Mouse (Mus musculus) forebrain, embryonic 14.5 days (tissue): ENCODE measurements around the gene Col13a1. TPM values are rescaled to one million over a fixed set of nuclear protein-coding genes. Genes with fewer than 3 reads are reported as not detected.
A peak's percentile ranks its signal among the peaks of the same experiment; 100 is the strongest.

ENCODE experiments used
- ATAC-seq: fragments of 200-750 bp; cut with Nextera tagmentation; 2 replicates; pipeline ENCODE4 v1.8.0; 2017; ENCODE audit warnings: mild to moderate bottlenecking, moderate library complexity
- DNase-seq: peaks from one replicate; pipeline ENCODE4 v3.0.0-alpha.2; 2015; ENCODE audit warnings: low spot score
- H3K27ac ChIP-seq: fragments of 300-500 bp; sonication (generic); 2 replicates; pipeline ENCODE4 v1.5.1; 2014; ENCODE audit warnings: low read depth, mild to moderate bottlenecking, control low read depth, low read length, moderate library complexity
- H3K27me3 ChIP-seq: fragments of 300-500 bp; sonication (generic); replicated peaks from 2 replicates; pipeline ENCODE4 v1.6.1; 2014; ENCODE audit warnings: low read length, control low read depth, mixed read lengths; ENCODE audit not compliant: control insufficient read depth, insufficient read depth
- H3K36me3 ChIP-seq: fragments of 300-500 bp; sonication (generic); 2 replicates; pipeline ENCODE4 v1.6.1; 2014; ENCODE audit warnings: low read length, control low read depth; ENCODE audit not compliant: control insufficient read depth, insufficient read depth
- H3K4me1 ChIP-seq: fragments of 300-500 bp; sonication (generic); 2 replicates; pipeline ENCODE4 v1.6.1; 2014; ENCODE audit warnings: antibody characterized with exemption, low read length, control low read depth; ENCODE audit not compliant: control insufficient read depth, insufficient read depth
- H3K4me2 ChIP-seq: fragments of 300-500 bp; sonication (generic); 2 replicates; pipeline ENCODE4 v1.6.1; 2014; ENCODE audit warnings: mild to moderate bottlenecking, control low read depth, low read length
- H3K4me3 ChIP-seq: fragments of 300-500 bp; sonication (generic); 2 replicates; pipeline ENCODE4 v1.5.1; 2014; ENCODE audit warnings: low read depth, low read length, control low read depth
- H3K9ac ChIP-seq: fragments of 300-500 bp; sonication (generic); 2 replicates; pipeline ENCODE4 v1.6.1; 2014; ENCODE audit warnings: mild to moderate bottlenecking, low read length, control low read depth, moderate library complexity
- H3K9me3 ChIP-seq: fragments of 300-500 bp; sonication (generic); replicated peaks from 2 replicates; pipeline ENCODE4 v1.6.1; 2016; ENCODE audit warnings: low read length, control low read depth, mixed read lengths; ENCODE audit not compliant: control insufficient read depth
- WGBS: fragments of 180-500 bp; shearing (Covaris S2); extraction: QIAGEN DNeasy Blood & Tissue Kit; methylation state at CpG from one replicate; pipeline ENCODE4 v1.1.7; 2014; 5-methylcytosine and 5-hydroxymethylcytosine counted together
- polyA plus RNA-seq: library from polyadenylated mRNA; unstranded; fragments of >200 nt; fragmentation: Nextera tagmentation; extraction: Ambion mirVana; gene quantifications from 2 replicates; pipeline ENCODE4 v1.2.1, GENCODE M21; 2014

Col13a1 gene
- polyA plus RNA-seq, 1 experiment from 2014 or later: 0.41 TPM

GRCm38 (mm10) chr10:62009981-62010500 is 31.1 kb upstream of the Col13a1 start:
- no peak for ATAC-seq
- WGBS: 73% methylated on average over 6 of the region's 6 CpGs

DNA sequence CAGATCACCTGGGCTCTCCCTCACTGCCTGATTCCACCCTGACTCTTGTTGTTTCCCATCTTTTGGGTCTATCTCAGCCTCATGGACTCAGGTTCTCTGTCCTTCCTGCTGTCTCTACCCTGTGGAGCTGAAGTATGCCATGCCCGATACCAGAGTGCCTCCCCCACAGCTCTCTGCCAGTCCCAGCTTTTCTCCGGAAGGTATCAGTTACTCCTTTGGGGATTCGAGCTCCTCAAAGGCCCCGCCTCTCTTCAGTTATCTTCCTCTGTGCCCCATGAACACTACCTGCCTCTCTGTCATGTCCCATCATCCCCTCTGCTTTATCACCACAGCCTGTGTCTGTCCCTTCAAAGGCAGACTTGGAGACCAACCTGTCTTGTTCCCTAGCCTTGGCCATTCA is 29.1 kb upstream of the Col13a1 start:
- Histone ChIP-seq H3K27me3 (no peaks in the 10 kb centered on the region), H3K4me2 (no peak overlapping the region), H3K9me3 (no peaks in the 10 kb centered on the region), H3K4me1 (no peaks in the 10 kb centered on the region), H3K27ac (no peak overlapping the region), H3K36me3 (no peaks in the 10 kb centered on the region), H3K9ac (no peak overlapping the region), H3K4me3 (no peak overlapping the region)
- ATAC-seq (no peak), DNase-seq (no peak)
- WGBS: 83% methylated on average over 4 of the region's 4 CpGs

More at GRCm38 (mm10) chr10:62009981-62010500, 31.1 kb upstream of the Col13a1 start:
- no peaks in the 10 kb centered on the region for H3K27me3 ChIP-seq
- H3K9ac ChIP-seq: no peak overlapping the region
- no peak overlapping the region for H3K4me2 ChIP-seq
- no peak overlapping the region for H3K27ac ChIP-seq
- no peaks in the 10 kb centered on the region for H3K9me3 ChIP-seq
- no peak overlapping the region for H3K4me3 ChIP-seq
- H3K4me1 ChIP-seq: no peaks in the 10 kb centered on the region
- no peaks in the 10 kb centered on the region for H3K36me3 ChIP-seq
- no peak for DNase-seq

DNA sequence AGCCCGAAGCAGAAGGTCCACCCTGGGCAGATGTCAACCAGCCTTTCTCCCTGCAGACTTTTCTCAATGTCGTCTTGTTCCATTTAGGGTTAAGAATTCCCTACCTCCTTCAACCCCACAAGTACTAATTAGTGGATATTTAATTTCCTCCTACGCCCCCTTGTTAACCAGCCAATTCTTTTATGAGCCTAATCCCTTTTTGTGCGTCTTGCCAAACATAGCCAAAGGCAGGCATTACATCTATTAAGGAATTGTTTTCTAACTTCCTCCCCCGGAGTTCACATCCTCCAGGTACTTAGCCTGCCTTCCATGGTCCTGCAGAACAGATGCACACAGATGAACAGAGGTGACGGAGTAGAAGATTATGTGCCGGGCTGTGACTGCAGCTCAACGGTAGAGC is 27.5 kb upstream of the Col13a1 start:
- H3K9ac ChIP-seq: no peak overlapping the region
- no peak overlapping the region for H3K4me2 ChIP-seq
- H3K4me3 ChIP-seq: no peak overlapping the region
- H3K27ac ChIP-seq: no peak overlapping the region
- 15% methylated on average over 8 of the region's 8 CpGs for WGBS
- H3K4me1 ChIP-seq: no peaks in the 10 kb centered on the region
- ATAC-seq (no peak), DNase-seq (peak; percentile 9)
- H3K36me3 ChIP-seq: no peaks in the 10 kb centered on the region
- no peaks in the 10 kb centered on the region for H3K9me3 ChIP-seq
- H3K27me3 ChIP-seq: no peaks in the 10 kb centered on the region

DNA sequence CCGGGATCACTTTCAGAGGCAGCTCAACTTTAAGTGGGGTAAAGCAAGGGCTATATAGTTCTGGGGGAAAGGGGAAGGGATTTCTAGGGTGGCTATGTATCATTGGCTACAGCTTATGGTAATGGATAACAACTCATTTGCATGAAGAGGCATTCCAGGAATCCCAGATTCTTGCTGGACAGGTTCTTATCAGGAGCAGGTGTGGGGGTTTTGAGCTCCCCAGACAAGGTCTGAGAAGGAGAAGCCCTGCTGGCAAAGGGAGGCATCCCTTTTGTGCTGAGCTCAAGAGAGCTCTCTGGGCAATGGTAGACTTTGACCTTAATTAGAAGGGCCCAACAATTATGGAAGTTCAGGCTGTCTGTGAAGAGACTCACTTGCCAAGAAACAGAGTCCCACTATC is 21.3 kb upstream of the Col13a1 start:
- Histone ChIP-seq H3K4me1 (no peaks in the 10 kb centered on the region), H3K27me3 (no peaks in the 10 kb centered on the region), H3K36me3 (no peaks in the 10 kb centered on the region), H3K9ac (no peak overlapping the region), H3K9me3 (no peaks in the 10 kb centered on the region), H3K4me3 (no peak overlapping the region), H3K27ac (no peak overlapping the region), H3K4me2 (no peak overlapping the region)
- ATAC-seq: no peak
- DNase-seq: no peak
- 90% methylated on average over 1 of the region's 1 CpGs for WGBS

- Histone ChIP-seq H3K9me3 (no peaks in the 10 kb centered on the region), H3K4me1 (no peaks in the 10 kb centered on the region), H3K9ac (no peak overlapping the region), H3K27me3 (no peaks in the 10 kb centered on the region), H3K4me3 (no peak overlapping the region), H3K36me3 (no peaks in the 10 kb centered on the region), H3K27ac (no peak overlapping the region), H3K4me2 (no peak overlapping the region)
- ATAC-seq (no peak), DNase-seq (no peak)
- 88% methylated on average over 1 of the region's 1 CpGs for WGBS
Observed at GRCm38 (mm10) chr10:61999766-62000165, 20.9 kb upstream of the Col13a1 start.

DNA sequence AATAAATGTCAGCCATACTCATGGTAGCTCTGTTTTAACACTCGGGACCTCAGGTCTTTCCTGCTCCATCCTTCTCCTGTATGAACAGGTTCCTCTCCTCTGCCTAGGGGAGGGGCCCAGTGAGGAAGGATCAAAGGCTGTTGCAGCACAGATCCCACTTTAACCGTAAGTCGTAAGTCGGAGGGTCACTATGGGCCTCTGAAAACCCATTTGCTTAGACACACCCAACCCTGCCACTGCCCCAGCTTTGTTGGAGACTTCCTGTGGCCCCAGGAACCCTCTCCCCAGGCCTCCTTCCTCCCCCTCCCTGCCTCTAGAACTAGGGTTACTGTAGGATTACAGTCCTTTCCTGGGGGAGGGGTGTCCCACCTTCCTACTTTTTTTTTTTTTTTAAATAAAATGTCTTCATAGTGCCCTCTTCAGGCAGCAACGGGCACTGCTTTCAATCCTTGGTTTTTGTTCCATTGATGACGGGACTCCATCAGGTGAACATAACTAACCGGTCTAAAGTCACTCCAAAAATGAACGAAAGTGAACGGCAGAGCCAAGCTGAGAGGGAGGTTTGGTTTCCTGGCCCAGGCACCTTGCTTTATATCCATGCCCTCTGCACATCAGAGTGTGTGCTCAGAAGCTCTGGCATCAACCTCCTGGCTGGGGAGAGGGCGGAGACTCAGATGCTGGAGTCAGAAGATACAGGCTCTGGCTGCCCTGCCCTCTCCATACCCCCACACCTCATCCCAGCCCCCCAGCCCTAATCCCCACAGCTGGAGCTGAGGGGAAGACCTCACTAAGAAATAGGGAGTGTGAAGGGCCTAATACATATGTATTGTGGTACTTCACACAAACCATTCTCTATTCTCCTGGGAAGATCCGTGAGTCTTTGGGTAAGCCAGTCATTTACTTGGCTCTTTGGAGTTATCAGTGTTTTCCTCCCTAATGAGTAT is 12.8 kb upstream of the Col13a1 start:
- DNase-seq (no peak), ATAC-seq (no peak)
- Histone ChIP-seq H3K36me3 (no peaks in the 10 kb centered on the region), H3K27ac (no peak overlapping the region), H3K27me3 (no peaks in the 10 kb centered on the region), H3K4me1 (no peaks in the 10 kb centered on the region), H3K9me3 (no peaks in the 10 kb centered on the region), H3K4me2 (no peak overlapping the region), H3K4me3 (no peak overlapping the region), H3K9ac (no peak overlapping the region)
- 31% methylated on average over 11 of the region's 11 CpGs for WGBS

GRCm38 (mm10) chr10:61980424-61980823 is 1.5 kb upstream of the Col13a1 start:
- no peak overlapping the region for H3K4me2 ChIP-seq
- H3K27me3 ChIP-seq: peaks cover 47% of the 10 kb centered on the region
- DNase-seq (peak; percentile 91), ATAC-seq (peak; percentile 62)
- no peaks in the 10 kb centered on the region for H3K36me3 ChIP-seq
- H3K9me3 ChIP-seq: no peaks in the 10 kb centered on the region
- H3K9ac ChIP-seq: no peak overlapping the region
- no peaks in the 10 kb centered on the region; the same call in 1 of the 2 replicates for H3K4me1 ChIP-seq
- no peak overlapping the region for H3K27ac ChIP-seq
- 6% methylated on average over 7 of the region's 7 CpGs for WGBS
- no peak overlapping the region for H3K4me3 ChIP-seq

GRCm38 (mm10) chr10:61978112-61978865 is 619 bp downstream of the Col13a1 start:
- Histone ChIP-seq H3K9me3 (no peaks in the 10 kb centered on the region), H3K27ac (no peak overlapping the region), H3K4me2 (peak overlapping the region; percentile 61), H3K4me3 (peak overlapping the region; percentile 30), H3K36me3 (no peaks in the 10 kb centered on the region), H3K27me3 (peaks cover 50% of the 10 kb centered on the region), H3K9ac (peak overlapping the region; percentile 45), H3K4me1 (no peaks in the 10 kb centered on the region; the same call in 1 of the 2 replicates)
- ATAC-seq (peak; percentile 46; the same call in 1 of the 2 replicates), DNase-seq (peak; percentile 50)
- under 1% methylated on average over 65 of the region's 65 CpGs for WGBS
